Mouse (Mus musculus) macrophage (primary cell): ENCODE results near the gene Large2. TPM values are rescaled to one million over a fixed set of nuclear protein-coding genes. Genes with fewer than 3 reads are reported as not detected.

Experiments
- H3K27ac ChIP-seq: fragments of 350-480 bp; formaldehyde crosslinking; 2 replicates; pipeline ENCODE4 v1.9.0; 2021
- H3K36me3 ChIP-seq: fragments of 350-480 bp; formaldehyde crosslinking; 2 replicates; pipeline ENCODE4 v1.9.0; 2021; ENCODE audit errors: inconsistent target
- H3K4me3 ChIP-seq: fragments of 350-480 bp; formaldehyde crosslinking; 2 replicates; pipeline ENCODE4 v1.9.0; 2021; ENCODE audit errors: inconsistent target
- H3K79me2 ChIP-seq: fragments of 350-480 bp; formaldehyde crosslinking; 2 replicates; pipeline ENCODE4 v1.9.0; 2021; ENCODE audit errors: inconsistent target
- WGBS: methylation state at CpG from one replicate; pipeline ENCODE4 v1.1.7; 2026; ENCODE audit warnings: inconsistent platforms; ENCODE audit not compliant: missing documents; 5-methylcytosine and 5-hydroxymethylcytosine counted together
- polyA plus RNA-seq: library from polyadenylated mRNA; stranded (reverse); fragments of 250-400 nt; gene quantifications from 3 replicates; pipeline ENCODE4 v1.2.4, GENCODE M21; 2018; ENCODE audit warnings: inconsistent platforms
- total RNA-seq, 78 experiments: library from RNA; depleted of rRNA; stranded (reverse); fragments of 250-400 nt; gene quantifications; 1 replicate in 9 of 78; 2 replicates in 24 of 78; 3 replicates in 43 of 78; 4 replicates in 2 of 78; pipeline ENCODE4 v1.2.4; 2018; ENCODE audit warnings: inconsistent platforms in 56 of 78

Gene Large2
- total RNA-seq (2018; cell fraction: chromatin; rRNA removed), result not detected
- total RNA-seq (2018; cell fraction: cytosol; rRNA removed), result not detected
- not detected for total RNA-seq (2018; cell fraction: nucleus; rRNA removed)
- not detected in 3 replicates for polyA plus RNA-seq

GRCm38 (mm10) chr2:92374514-92374913 lies at the start of gene Large2, which contains the start of gene Pex16:
Gene Large2, minus strand, starts transcription at chr2:92374869.
Gene Pex16, plus strand, starts transcription at chr2:92374676.
- peak within 1 kb of the TSS; percentile 97 for H3K4me3 ChIP-seq
- peaks cover 21% of the 10 kb centered on the region; the same call in 1 of the 2 replicates for H3K79me2 ChIP-seq
- H3K27ac ChIP-seq, result peak within 1 kb of the TSS; percentile 67
- H3K36me3 ChIP-seq, result peaks cover 21% of the 10 kb centered on the region
- WGBS, result 4% methylated on average over 16 of the region's 16 CpGs

- no peaks in the 10 kb centered on the region for H3K36me3 ChIP-seq
- 55% methylated on average over 9 of the region's 9 CpGs for WGBS
- H3K79me2 ChIP-seq, result peaks cover 2% of the 10 kb centered on the region; the same call in 1 of the 2 replicates
- H3K27ac ChIP-seq, result no peak overlapping the region
- no peak overlapping the region for H3K4me3 ChIP-seq
Observed at GRCm38 (mm10) chr2:92423702-92424461, 49.2 kb upstream of the Large2 start.

- Histone ChIP-seq H3K4me3 (no peak overlapping the region), H3K27ac (no peak overlapping the region), H3K36me3 (no peaks in the 10 kb centered on the region), H3K79me2 (no peaks in the 10 kb centered on the region)
- WGBS, result 79% methylated on average over 9 of the region's 9 CpGs
Observed at GRCm38 (mm10) chr2:92423156-92423555, 48.5 kb upstream of the Large2 start.

GRCm38 (mm10) chr2:92422388-92423135 lies 47.9 kb upstream of the Large2 start:
- 11% methylated on average over 10 of the region's 10 CpGs for WGBS
- no peak overlapping the region for H3K27ac ChIP-seq
- no peaks in the 10 kb centered on the region for H3K36me3 ChIP-seq
- no peaks in the 10 kb centered on the region for H3K79me2 ChIP-seq
- H3K4me3 ChIP-seq, result no peak overlapping the region

GRCm38 (mm10) chr2:92421723-92422387 lies 47.2 kb upstream of the Large2 start:
- Histone ChIP-seq H3K27ac (no peak overlapping the region), H3K36me3 (no peaks in the 10 kb centered on the region), H3K4me3 (no peak overlapping the region), H3K79me2 (no peaks in the 10 kb centered on the region)
- WGBS, result 87% methylated on average over 7 of the region's 7 CpGs

GRCm38 (mm10) chr2:92411705-92412104 lies 37.0 kb upstream of the Large2 start:
- peaks cover 53% of the 10 kb centered on the region for H3K36me3 ChIP-seq
- no peak overlapping the region for H3K27ac ChIP-seq
- WGBS, result 95% methylated on average over 10 of the region's 10 CpGs
- H3K79me2 ChIP-seq, result no peaks in the 10 kb centered on the region
- no peak overlapping the region for H3K4me3 ChIP-seq

GRCm38 (mm10) chr2:92408309-92409045 lies 33.8 kb upstream of the Large2 start:
- Histone ChIP-seq H3K79me2 (no peaks in the 10 kb centered on the region), H3K36me3 (peaks cover 39% of the 10 kb centered on the region), H3K4me3 (no peak overlapping the region), H3K27ac (no peak overlapping the region)
- 94% methylated on average over 14 of the region's 18 CpGs for WGBS

- WGBS, result 90% methylated on average over 7 of the region's 7 CpGs
- Histone ChIP-seq H3K27ac (no peak overlapping the region), H3K79me2 (no peaks in the 10 kb centered on the region), H3K4me3 (no peak overlapping the region), H3K36me3 (peaks cover 19% of the 10 kb centered on the region; the same call in 1 of the 2 replicates)
Observed at GRCm38 (mm10) chr2:92405687-92406086, 31.0 kb upstream of the Large2 start.

GRCm38 (mm10) chr2:92404737-92405136 lies 30.1 kb upstream of the Large2 start:
- WGBS, result 94% methylated on average over 6 of the region's 6 CpGs
- Histone ChIP-seq H3K36me3 (peaks cover 14% of the 10 kb centered on the region; the same call in 1 of the 2 replicates), H3K79me2 (no peaks in the 10 kb centered on the region), H3K4me3 (no peak overlapping the region), H3K27ac (no peak overlapping the region)

GRCm38 (mm10) chr2:92403776-92404319 lies 29.2 kb upstream of the Large2 start:
- no peaks in the 10 kb centered on the region for H3K79me2 ChIP-seq
- peaks cover 6% of the 10 kb centered on the region; the same call in 1 of the 2 replicates for H3K36me3 ChIP-seq
- H3K27ac ChIP-seq, result no peak overlapping the region
- WGBS, result 96% methylated on average over 5 of the region's 5 CpGs
- H3K4me3 ChIP-seq, result no peak overlapping the region

- H3K27ac ChIP-seq, result no peak overlapping the region
- H3K79me2 ChIP-seq, result no peaks in the 10 kb centered on the region
- no peaks in the 10 kb centered on the region for H3K36me3 ChIP-seq
- H3K4me3 ChIP-seq, result no peak overlapping the region
- WGBS, result 90% methylated on average over 4 of the region's 4 CpGs
Observed at GRCm38 (mm10) chr2:92402591-92403326, 28.1 kb upstream of the Large2 start.

- Histone ChIP-seq H3K4me3 (no peak within 1 kb of the TSS), H3K27ac (no peak within 1 kb of the TSS), H3K36me3 (no peaks in the 10 kb centered on the region), H3K79me2 (no peaks in the 10 kb centered on the region)
- WGBS, result 4% methylated on average over 58 of the region's 59 CpGs
Observed at GRCm38 (mm10) chr2:92401091-92401561, 26.5 kb upstream of the Large2 start, which contains the start of gene Mapk8ip1. Gene Mapk8ip1, minus strand, starts transcription at chr2:92401263.

GRCm38 (mm10) chr2:92400682-92401081 lies 26.0 kb upstream of the Large2 start:
- WGBS, result 22% methylated on average over 22 of the region's 22 CpGs
- Histone ChIP-seq H3K36me3 (no peaks in the 10 kb centered on the region), H3K4me3 (no peak overlapping the region), H3K79me2 (no peaks in the 10 kb centered on the region), H3K27ac (no peak overlapping the region)
